Mouse (Mus musculus) E14TG2a.4 (cell line): Measurements from ENCODE around the gene Dnajb2.

Source experiments
- H3K27me3 ChIP-seq: 2 replicates; pipeline ENCODE4 v1.6.1; 2014; ENCODE audit warnings: low read length, control low read depth; ENCODE audit not compliant: insufficient read depth
- H3K36me3 ChIP-seq: 2 replicates; pipeline ENCODE4 v1.6.1; 2014; ENCODE audit warnings: low read length, control low read depth; ENCODE audit not compliant: insufficient read depth
- H3K4me1 ChIP-seq: replicated peaks from 2 replicates; pipeline ENCODE4 v1.6.1; 2014; ENCODE audit warnings: low read depth, low read length, control low read depth
- H3K4me3 ChIP-seq: replicated peaks from 2 replicates; pipeline ENCODE4 v1.5.1; 2014; ENCODE audit warnings: mild to moderate bottlenecking, low read length
- H3K9me3 ChIP-seq: 2 replicates; pipeline ENCODE4 v1.6.1; 2014; ENCODE audit warnings: low read length, control low read depth
- CTCF ChIP-seq: conservative IDR thresholded peaks from 2 replicates; pipeline ENCODE4 v1.5.1; 2014; ENCODE audit warnings: low read length
- NANOG ChIP-seq: IDR thresholded peaks from 2 replicates; pipeline ENCODE4 v1.6.1; 2014; ENCODE audit warnings: borderline replicate concordance, low read length, mixed read lengths
- POU5F1 ChIP-seq: IDR thresholded peaks from 2 replicates; pipeline ENCODE4 v1.6.1; 2014; ENCODE audit warnings: low read length, borderline replicate concordance

Dnajb2 gene

DNA sequence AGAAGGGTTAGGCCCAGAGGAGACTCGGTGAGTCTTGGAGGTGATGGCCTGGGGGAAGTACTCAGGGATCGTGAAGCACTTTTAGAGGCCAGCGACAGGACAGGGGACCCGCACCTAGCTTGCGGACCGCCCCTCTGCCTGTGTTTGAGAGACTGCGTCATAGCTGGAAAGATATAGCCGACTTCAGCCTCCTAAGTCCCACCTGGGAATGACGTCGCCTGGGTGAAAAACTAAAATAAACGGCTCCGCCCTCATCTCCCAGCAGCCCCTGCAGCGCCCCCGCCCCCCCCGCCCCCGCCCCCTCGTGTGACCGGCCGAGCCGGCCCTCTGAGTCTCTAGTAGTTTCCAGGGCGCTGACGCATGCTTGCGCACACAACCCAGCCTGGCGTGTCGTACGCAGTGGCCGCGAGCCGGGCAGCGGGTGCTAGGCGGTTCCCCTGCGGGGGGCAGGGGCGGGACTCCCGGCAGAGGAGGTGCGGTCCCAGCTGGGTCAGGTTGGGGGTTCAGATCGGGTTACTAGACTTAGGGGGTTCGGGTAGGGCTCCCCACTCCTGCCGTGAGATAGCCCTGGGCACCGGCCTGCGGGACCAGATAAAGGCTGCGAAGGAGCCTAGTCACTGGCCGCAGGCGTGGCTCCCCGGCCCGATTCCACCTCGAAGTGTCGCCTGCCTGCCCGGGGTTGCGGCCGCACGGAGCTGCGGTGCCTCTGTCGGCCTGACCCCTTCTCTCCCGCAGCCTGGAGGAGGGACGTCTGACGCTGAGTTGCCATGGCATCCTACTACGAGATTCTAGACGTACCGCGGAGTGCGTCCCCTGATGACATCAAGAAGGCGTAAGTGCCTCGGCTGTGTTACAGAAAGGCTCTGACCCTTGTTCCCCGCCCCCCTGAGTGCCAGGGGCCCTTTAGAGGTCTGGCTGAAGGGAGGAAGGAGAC is at the start of gene Dnajb2:
Gene Dnajb2, plus strand, starts transcription at position 290 of the 934 bp plus-strand sequence.
- peaks cover 8% of the 10 kb centered on the region for H3K27me3 ChIP-seq
- no peaks in the 10 kb centered on the region for H3K9me3 ChIP-seq
- peaks cover 64% of the 10 kb centered on the region for H3K4me1 ChIP-seq
- peak within 1 kb of the TSS; percentile 87 for H3K4me3 ChIP-seq
- TF ChIP-seq NANOG = no peak
- no peak for TF ChIP-seq POU5F1
- TF ChIP-seq CTCF = no peak
- H3K36me3 ChIP-seq = peaks cover 26% of the 10 kb centered on the region

DNA sequence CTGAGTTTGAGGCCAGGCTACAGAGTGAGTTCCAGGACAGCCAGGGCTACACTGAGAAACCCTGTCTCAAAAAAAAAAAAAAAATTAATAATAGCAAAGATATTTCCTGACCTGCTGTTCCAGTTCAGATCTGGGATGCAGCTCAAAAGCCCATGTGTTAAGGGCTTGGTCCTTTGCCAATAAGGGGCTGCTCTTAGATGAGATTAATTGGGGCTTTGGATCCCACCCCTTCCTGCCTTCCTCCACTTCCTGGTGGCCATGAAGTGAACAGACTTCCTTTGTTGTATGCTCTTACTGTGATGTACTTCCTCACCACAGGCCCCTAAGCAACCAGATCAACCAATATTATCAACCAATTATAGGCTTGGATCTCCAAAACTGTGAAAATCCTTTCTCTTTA is 49.1 kb upstream of the Dnajb2 start:
- TF ChIP-seq CTCF = no peak
- TF ChIP-seq POU5F1 = no peak
- TF ChIP-seq NANOG = no peak
- H3K9me3 ChIP-seq = no peaks in the 10 kb centered on the region
- H3K36me3 ChIP-seq = peaks cover 46% of the 10 kb centered on the region
- peaks cover 43% of the 10 kb centered on the region for H3K4me1 ChIP-seq
- no peaks in the 10 kb centered on the region for H3K27me3 ChIP-seq
- no peak overlapping the region for H3K4me3 ChIP-seq

DNA sequence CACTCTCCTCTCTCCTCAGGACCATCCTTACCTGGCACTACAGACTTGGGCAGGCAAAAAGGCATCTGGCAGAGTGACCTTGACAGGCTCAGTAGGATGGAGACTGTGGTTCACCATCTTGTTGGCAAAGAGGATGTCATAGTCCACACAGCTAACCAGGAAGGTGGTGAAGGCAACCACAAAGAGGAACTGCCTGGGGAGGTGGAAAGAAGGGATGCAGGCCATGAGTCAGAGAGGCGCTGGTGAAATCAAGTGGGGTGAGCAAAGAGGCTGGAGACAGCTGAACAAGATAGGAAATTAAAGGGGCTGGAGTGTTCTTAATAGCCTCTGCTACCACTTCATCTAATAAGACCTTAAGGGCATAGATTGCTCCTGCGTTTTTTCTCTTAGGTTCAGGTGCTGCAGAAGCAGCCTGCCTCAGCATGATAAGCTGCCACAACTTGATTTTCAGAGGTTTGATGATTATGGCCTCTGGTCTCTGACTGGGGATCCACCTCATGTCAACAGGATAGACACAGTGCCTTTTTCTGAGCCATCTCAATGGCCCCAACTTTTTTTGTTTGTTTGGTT is 48.2 kb upstream of the Dnajb2 start:
- no peak overlapping the region for H3K4me3 ChIP-seq
- H3K9me3 ChIP-seq = no peaks in the 10 kb centered on the region

DNA sequence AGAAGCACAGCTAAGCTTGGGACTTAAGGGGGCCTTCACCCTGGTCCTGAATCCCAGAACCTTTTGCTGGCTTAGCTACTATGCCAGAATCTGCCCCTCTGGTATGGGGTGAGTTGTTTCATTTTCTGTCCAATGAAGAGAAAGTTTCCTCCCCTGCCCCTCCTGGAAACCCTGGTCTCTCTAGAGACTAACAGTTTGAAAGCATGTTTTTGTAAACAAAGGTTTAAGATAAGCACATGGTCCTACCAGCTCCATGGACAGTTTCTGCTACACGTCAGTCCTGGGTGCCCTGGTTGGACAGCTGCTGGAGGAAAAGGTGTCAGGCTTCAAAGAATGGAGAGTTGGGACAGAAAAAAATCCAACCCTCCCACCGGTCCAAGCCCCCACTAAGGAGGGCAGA is 45.6 kb upstream of the Dnajb2 start:
- H3K4me3 ChIP-seq = peak overlapping the region; percentile 90
- H3K27me3 ChIP-seq = no peaks in the 10 kb centered on the region
- TF ChIP-seq POU5F1 = no peak
- peaks cover 37% of the 10 kb centered on the region for H3K36me3 ChIP-seq
- H3K4me1 ChIP-seq = peaks cover 34% of the 10 kb centered on the region
- H3K9me3 ChIP-seq = no peaks in the 10 kb centered on the region

More for the DNA sequence above, 48.2 kb upstream of the Dnajb2 start:
- Histone ChIP-seq H3K36me3 (peaks cover 38% of the 10 kb centered on the region), H3K4me1 (peaks cover 40% of the 10 kb centered on the region), H3K27me3 (no peaks in the 10 kb centered on the region)
- TF ChIP-seq NANOG (no peak), POU5F1 (no peak), CTCF (no peak)

DNA sequence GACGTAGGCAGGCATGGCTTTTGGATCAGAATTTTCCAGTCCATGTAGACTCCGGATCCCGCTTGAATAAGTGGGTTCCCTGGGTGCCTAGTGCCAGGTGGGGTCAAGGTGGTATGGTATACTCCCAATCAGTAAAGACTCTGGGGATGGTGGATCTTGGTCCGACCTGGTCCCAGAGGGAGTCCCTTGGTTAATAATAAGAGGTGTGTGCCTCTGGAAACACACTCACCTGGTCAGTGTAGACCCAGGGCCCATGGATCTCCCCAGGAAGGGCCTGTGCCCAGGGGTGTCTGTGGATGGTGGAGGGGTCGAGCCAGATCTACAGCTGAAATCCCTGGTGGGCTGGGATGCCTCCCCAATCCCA is 45.0 kb upstream of the Dnajb2 start:
- no peaks in the 10 kb centered on the region for H3K9me3 ChIP-seq
- TF ChIP-seq CTCF = no peak
- TF ChIP-seq NANOG = no peak
- no peak for TF ChIP-seq POU5F1
- H3K27me3 ChIP-seq = no peaks in the 10 kb centered on the region
- H3K36me3 ChIP-seq = peaks cover 38% of the 10 kb centered on the region
- H3K4me3 ChIP-seq = peak overlapping the region; percentile 90
- peaks cover 27% of the 10 kb centered on the region for H3K4me1 ChIP-seq

DNA sequence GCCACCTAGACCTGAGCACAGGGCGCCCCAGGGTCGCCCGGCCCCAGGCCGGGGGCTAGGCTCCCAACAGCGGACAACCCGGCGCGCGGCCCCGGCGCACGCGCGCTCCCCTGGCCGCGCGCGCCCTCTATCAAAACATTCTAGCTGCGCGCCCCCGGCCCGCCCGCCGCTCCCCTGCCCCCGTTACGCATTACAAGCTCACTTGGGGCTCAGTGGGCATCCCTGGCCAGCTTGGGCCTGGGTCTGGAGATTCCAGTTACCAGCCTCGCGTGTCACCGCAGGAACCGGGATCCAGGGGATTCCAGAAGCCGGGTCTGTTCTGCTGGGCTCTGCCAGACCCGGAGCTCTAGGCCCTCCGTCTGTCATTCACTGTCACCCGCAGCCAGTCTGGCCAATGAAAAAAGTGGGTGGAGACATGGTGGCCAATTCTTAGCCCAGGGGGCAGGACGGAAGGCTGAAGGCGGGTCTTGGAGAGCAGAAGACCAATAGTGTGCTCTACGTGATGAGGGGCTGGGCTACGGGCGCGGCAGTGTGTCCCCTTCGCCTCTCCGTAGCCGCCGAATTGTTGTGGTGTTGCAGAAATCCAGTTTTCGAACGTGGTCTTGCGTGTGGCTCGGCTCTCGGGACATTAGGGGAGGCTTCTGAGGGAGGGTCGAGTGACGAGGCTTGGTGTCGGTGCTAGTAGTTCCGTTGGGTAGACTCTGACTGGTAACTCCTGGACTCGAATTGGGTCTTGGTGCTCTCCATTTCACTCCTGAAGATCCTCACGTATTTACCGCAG is 44.4 kb upstream of the Dnajb2 start, which contains the start of the genes Ankzf1 and Atg9a:
Gene Ankzf1, plus strand, starts transcription at position 530 of the 781 bp plus-strand sequence.
Gene Atg9a, minus strand, starts transcription at position 575 of the 781 bp plus-strand sequence.
- Histone ChIP-seq H3K27me3 (no peaks in the 10 kb centered on the region), H3K36me3 (peaks cover 38% of the 10 kb centered on the region), H3K4me1 (peaks cover 21% of the 10 kb centered on the region), H3K4me3 (peak within 1 kb of the TSS; percentile 90), H3K9me3 (no peaks in the 10 kb centered on the region)
- TF ChIP-seq CTCF (no peak), NANOG (no peak), POU5F1 (no peak)

DNA sequence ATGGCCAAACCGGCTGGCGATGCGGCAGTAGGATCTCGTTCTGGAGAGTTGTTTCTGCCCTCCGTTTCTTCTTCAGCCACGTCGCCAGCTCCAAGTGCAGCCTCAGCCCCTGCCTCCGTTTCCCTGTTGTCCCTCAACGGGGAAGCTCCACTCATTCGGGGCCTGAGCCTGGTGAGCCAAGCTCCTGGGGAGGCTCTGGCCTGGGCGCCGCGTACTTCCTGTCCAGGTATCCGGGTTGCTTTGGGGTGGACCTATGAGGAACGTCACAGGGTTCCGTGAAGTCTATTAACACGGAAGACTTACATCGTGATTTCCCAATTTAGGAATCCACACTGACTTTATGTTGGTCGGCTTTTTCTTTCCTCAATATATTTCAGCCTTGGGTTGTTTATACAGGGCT is 43.8 kb upstream of the Dnajb2 start:
- Histone ChIP-seq H3K4me3 (peak overlapping the region; percentile 90), H3K4me1 (peaks cover 20% of the 10 kb centered on the region), H3K36me3 (peaks cover 43% of the 10 kb centered on the region), H3K9me3 (no peaks in the 10 kb centered on the region), H3K27me3 (no peaks in the 10 kb centered on the region)
- no peak for TF ChIP-seq POU5F1
- TF ChIP-seq CTCF = no peak
- no peak for TF ChIP-seq NANOG

DNA sequence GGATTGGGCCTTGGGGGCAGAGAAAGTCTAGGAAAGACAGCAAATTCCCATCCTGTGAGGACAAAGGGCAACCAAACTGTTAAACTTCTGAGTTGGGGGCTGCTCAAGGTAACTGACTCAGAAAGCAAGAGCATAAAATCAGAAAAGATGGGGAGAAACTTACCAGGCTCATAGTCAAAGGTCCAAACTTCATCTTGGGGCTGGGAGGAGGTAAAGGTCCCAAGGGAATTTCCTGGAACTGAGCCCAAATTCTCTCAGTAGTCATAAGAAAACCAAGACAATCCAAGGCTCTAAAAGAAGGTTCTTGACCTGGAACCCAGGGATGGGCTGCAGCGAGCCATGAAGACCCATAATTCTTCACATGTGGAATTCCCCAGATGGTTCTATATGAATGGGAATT is 35.0 kb upstream of the Dnajb2 start:
- TF ChIP-seq POU5F1 = no peak
- no peak for TF ChIP-seq NANOG
- TF ChIP-seq CTCF = no peak

More for the DNA sequence above, 35.0 kb upstream of the Dnajb2 start:
- no peaks in the 10 kb centered on the region for H3K9me3 ChIP-seq
- H3K36me3 ChIP-seq = peaks cover 49% of the 10 kb centered on the region
- H3K27me3 ChIP-seq = no peaks in the 10 kb centered on the region
- peaks cover 21% of the 10 kb centered on the region for H3K4me1 ChIP-seq
- H3K4me3 ChIP-seq = no peak overlapping the region
